Mouse (Mus musculus): ENCODE results near the gene Sp2.

- TF ChIP-seq TAL1 (IDR thresholded peaks at IDR 0.05; ENCODE audit: low read length) (no peak), GATA1 (IDR thresholded peaks at IDR 0.05; ENCODE audit: low read length) (no peak)
These were observed 57.9 kb downstream of the Sp2 start for GRCm38 (mm10) chr11:96924861-96925260.

Data from erythroblast, embryonic 14.5 days (primary cell).